In the genomic region with DNA sequence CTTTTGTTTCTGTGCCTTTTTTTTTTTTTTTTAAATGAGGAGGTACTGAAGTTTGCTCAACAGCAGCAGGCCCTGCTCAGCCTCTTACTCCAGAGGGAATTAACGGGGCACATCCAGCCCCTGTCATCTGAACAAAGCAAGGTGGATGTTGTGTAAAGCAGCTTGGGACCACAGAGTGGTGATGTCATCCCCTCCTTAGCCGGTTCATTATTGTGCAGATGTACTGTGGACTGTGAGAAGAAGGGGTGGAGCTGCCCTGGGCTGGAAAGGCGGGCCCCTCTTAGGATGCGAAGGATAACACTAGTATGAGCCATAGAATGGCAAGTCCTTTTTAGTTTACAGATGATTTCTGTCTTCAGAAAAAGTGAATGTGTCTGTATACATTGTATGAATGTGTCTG, we compare ENCODE assay signal across 10 mouse cellular contexts. TPM values are rescaled to one million over a fixed set of nuclear protein-coding genes. Genes with fewer than 3 reads are reported as not detected.
DNase-seq lines count a peak whose midpoint lies in the region; ATAC-seq and TF ChIP-seq lines count a peak whose summit lies in the region.
"Had no signal": no experiment of that assay in that cellular context is flagged by ENCODE, and none has a peak within 500 bp of the region (broad histone marks: within the 10 kb centered on the region; RNA-seq: fewer than 3 reads in every experiment).

No protein-coding gene starts in this region.

- no peak overlapping the region for H3K4me2 ChIP-seq in heart, embryonic 16.5 days (ENCODE audit: low read depth, low read length)
- H3K4me2 ChIP-seq in heart, embryonic 11.5 days, result no peak overlapping the region
- peak overlapping the region; percentile 41; the same call in 1 of the 2 replicates for H3K4me2 ChIP-seq in forebrain, postnatal 0 days (ENCODE audit: low read depth)
- H3K4me2 ChIP-seq in midbrain, embryonic 13.5 days (replicated peaks), result peak overlapping the region; percentile 59

- no peak overlapping the region for H3K9ac ChIP-seq in heart, embryonic 16.5 days (ENCODE audit: low read length)
- H3K9ac ChIP-seq in heart, embryonic 11.5 days (ENCODE audit: low read depth, low read length), result no peak overlapping the region
- H3K9ac ChIP-seq in forebrain, postnatal 0 days, result no peak overlapping the region
- no peak overlapping the region for H3K9ac ChIP-seq in midbrain, embryonic 13.5 days (replicated peaks)

- 34% methylated on average over 4 of the region's 4 CpGs for WGBS in heart, embryonic 16.5 days
- WGBS in heart, embryonic 11.5 days (ENCODE audit: insufficient replicate concordance), result 47% methylated on average over 4 of the region's 4 CpGs
- 7% methylated on average over 4 of the region's 4 CpGs for WGBS in forebrain, postnatal 0 days
- 6% methylated on average over 4 of the region's 4 CpGs for WGBS in midbrain, embryonic 13.5 days
- WGBS in kidney, adult 2 months, result 42% methylated on average over 4 of the region's 4 CpGs

- ATAC-seq in heart, embryonic 16.5 days (replicated peaks; ENCODE audit: extremely low read depth, insufficient read depth, low FRiP score), result no peak
- ATAC-seq in heart, embryonic 11.5 days (replicated peaks; ENCODE audit: insufficient number of reproducible peaks, low FRiP score, low TSS enrichment), result no peak
- peak; percentile 66 for ATAC-seq in forebrain, postnatal 0 days
- ATAC-seq in midbrain, embryonic 13.5 days, result peak; percentile 96

- peaks cover 16% of the 10 kb centered on the region for H3K4me1 ChIP-seq in heart, embryonic 16.5 days (ENCODE audit: control insufficient read depth, insufficient read depth, low read length)
- 0 out of 2 replicates have a peak, but pooled peaks cover 4% of the 10 kb centered on the region for H3K4me1 ChIP-seq in heart, embryonic 11.5 days (ENCODE audit: control insufficient read depth, insufficient read depth, low read length)
- 0 out of 2 replicates have a peak, but pooled peaks cover 3% of the 10 kb centered on the region for H3K4me1 ChIP-seq in forebrain, postnatal 0 days (ENCODE audit: insufficient read depth)
- H3K4me1 ChIP-seq in midbrain, embryonic 13.5 days (replicated peaks), result peaks cover 22% of the 10 kb centered on the region
- H3K4me1 ChIP-seq in kidney, adult 2 months (ENCODE audit: control insufficient read depth, insufficient read depth, low read length), result no peaks in the 10 kb centered on the region

- H3K9me3 ChIP-seq in heart, embryonic 16.5 days (replicated peaks; ENCODE audit: control insufficient read depth, low read length), result no peaks in the 10 kb centered on the region
- H3K9me3 ChIP-seq in heart, embryonic 11.5 days (replicated peaks; ENCODE audit: control insufficient read depth, low read length), result no peaks in the 10 kb centered on the region
- H3K9me3 ChIP-seq in forebrain, postnatal 0 days (ENCODE audit: low read length), result no peaks in the 10 kb centered on the region
- no peaks in the 10 kb centered on the region for H3K9me3 ChIP-seq in midbrain, embryonic 13.5 days

- no peak for TF ChIP-seq POLR2A in kidney, adult 2 months (IDR thresholded peaks at IDR 0.05; ENCODE audit: low read depth, low read length)

- H3K4me3 ChIP-seq in heart, embryonic 16.5 days (ENCODE audit: low read length), result no peak overlapping the region
- no peak overlapping the region for H3K4me3 ChIP-seq in heart, embryonic 11.5 days (ENCODE audit: low read depth, low read length)
- no peak overlapping the region for H3K4me3 ChIP-seq in forebrain, postnatal 0 days (ENCODE audit: low read depth, low read length)
- H3K4me3 ChIP-seq in midbrain, embryonic 13.5 days (replicated peaks), result peak overlapping the region; percentile 35
- H3K4me3 ChIP-seq in kidney, adult 2 months (ENCODE audit: insufficient read depth, low read depth, low read length), result no peak overlapping the region

- TF ChIP-seq CTCF in forebrain, postnatal 0 days (IDR thresholded peaks at IDR 0.05; ENCODE audit: low read depth), result no peak
- no peak for TF ChIP-seq CTCF in kidney, adult 2 months (conservative IDR thresholded peaks at IDR 0.05; ENCODE audit: insufficient read depth, insufficient read length, low read depth, low read length)

- peak; percentile 26 for DNase-seq in WW6 (ENCODE audit: low read depth, low spot score)
- DNase-seq in forebrain, postnatal 0 days, result no peak
- DNase-seq in kidney, adult 2 months, result no peak
- no peak for DNase-seq in thymus, postnatal 4 days
- DNase-seq in left cerebral cortex, adult 9 months (ENCODE audit: low spot score in 2 of 2), result no peak
- DNase-seq: cerebellum, adult 8-10 months; layer of hippocampus, postnatal 36 days had no signal

- H3K36me3 ChIP-seq in heart, embryonic 16.5 days (ENCODE audit: control insufficient read depth, insufficient read depth), result no peaks in the 10 kb centered on the region
- H3K36me3 ChIP-seq in heart, embryonic 11.5 days (ENCODE audit: control insufficient read depth, insufficient read depth, low read length), result no peaks in the 10 kb centered on the region
- H3K36me3 ChIP-seq in forebrain, postnatal 0 days (ENCODE audit: insufficient read depth), result no peaks in the 10 kb centered on the region
- no peaks in the 10 kb centered on the region for H3K36me3 ChIP-seq in midbrain, embryonic 13.5 days
- H3K36me3 ChIP-seq in kidney, adult 2 months (ENCODE audit: control insufficient read depth, insufficient read depth, low read length), result no peaks in the 10 kb centered on the region

- 0 out of 2 replicates have a peak overlapping the region, but pooled peaks have one; percentile 21 for H3K27ac ChIP-seq in heart, embryonic 16.5 days (ENCODE audit: low read length)
- no peak overlapping the region for H3K27ac ChIP-seq in heart, embryonic 11.5 days (ENCODE audit: low read depth, low read length)
- H3K27ac ChIP-seq in forebrain, postnatal 0 days (ENCODE audit: low read depth, low read length), result no peak overlapping the region
- 0 out of 2 replicates have a peak overlapping the region, but pooled peaks have one; percentile 4 for H3K27ac ChIP-seq in midbrain, embryonic 13.5 days
- no peak overlapping the region for H3K27ac ChIP-seq in kidney, adult 2 months (ENCODE audit: insufficient read depth, low read depth, low read length)

- H3K27me3 ChIP-seq in heart, embryonic 16.5 days (ENCODE audit: control insufficient read depth, insufficient read depth, low read length), result no peaks in the 10 kb centered on the region
- no peaks in the 10 kb centered on the region for H3K27me3 ChIP-seq in heart, embryonic 11.5 days (ENCODE audit: control insufficient read depth, insufficient read depth, low read length)
- no peaks in the 10 kb centered on the region for H3K27me3 ChIP-seq in forebrain, postnatal 0 days (ENCODE audit: insufficient read depth, low read length)
- H3K27me3 ChIP-seq in midbrain, embryonic 13.5 days, result no peaks in the 10 kb centered on the region
- no peaks in the 10 kb centered on the region for H3K27me3 ChIP-seq in kidney, adult 2 months (replicated peaks; ENCODE audit: control insufficient read depth, insufficient read depth, low read length)

RNA-seq across cellular contexts. Expression of gene Tmem30a, which starts 37.6 kb away (rescaled TPM):
- polyA plus RNA-seq in heart, embryonic 16.5 days (2015; fragmentation: Nextera tagmentation; extraction: Ambion mirVana), result 75.6 and 76.7 TPM in 2 replicates
- 88.2 and 103 TPM in 2 replicates for polyA plus RNA-seq in heart, embryonic 11.5 days (2014; fragmentation: Nextera tagmentation; extraction: Ambion mirVana)
- 152 and 181 TPM in 2 replicates for total RNA-seq in forebrain, postnatal 0 days (2014; rRNA removed)
- 78.9 and 104 TPM in 2 replicates for polyA plus RNA-seq in forebrain, postnatal 0 days (2015; fragmentation: Nextera tagmentation; extraction: Ambion mirVana)
- polyA plus RNA-seq in midbrain, embryonic 13.5 days (2015; fragmentation: Nextera tagmentation; extraction: Ambion mirVana), result 109 TPM in 2 replicates
- polyA plus RNA-seq in kidney, adult 2 months (2012; rRNA removed), result 39.7 and 53.7 TPM in 2 replicates

Comparison
In these comparisons a context has a peak if more than half of its experiments do, and no peak if none do; other contexts are left out.
1. H3K27ac ChIP-seq: peak in heart, embryonic 16.5 days (single experiment) and midbrain, embryonic 13.5 days (single experiment); none in heart, embryonic 11.5 days (single experiment), forebrain, postnatal 0 days (single experiment) and kidney, adult 2 months (single experiment).
2. ATAC-seq: peak in forebrain, postnatal 0 days (single experiment) and midbrain, embryonic 13.5 days (single experiment); none in heart, embryonic 16.5 days (single experiment) and heart, embryonic 11.5 days (single experiment).
3. H3K4me2 ChIP-seq: peak in forebrain, postnatal 0 days (single experiment) and midbrain, embryonic 13.5 days (single experiment); none in heart, embryonic 16.5 days (single experiment) and heart, embryonic 11.5 days (single experiment).